Mouse (Mus musculus): ENCODE results near the gene Bora. TPM values are rescaled to one million over a fixed set of nuclear protein-coding genes. Genes with fewer than 3 reads are reported as not detected.

Bora gene
- total RNA-seq, 1 experiment = 18.0 TPM

DNA sequence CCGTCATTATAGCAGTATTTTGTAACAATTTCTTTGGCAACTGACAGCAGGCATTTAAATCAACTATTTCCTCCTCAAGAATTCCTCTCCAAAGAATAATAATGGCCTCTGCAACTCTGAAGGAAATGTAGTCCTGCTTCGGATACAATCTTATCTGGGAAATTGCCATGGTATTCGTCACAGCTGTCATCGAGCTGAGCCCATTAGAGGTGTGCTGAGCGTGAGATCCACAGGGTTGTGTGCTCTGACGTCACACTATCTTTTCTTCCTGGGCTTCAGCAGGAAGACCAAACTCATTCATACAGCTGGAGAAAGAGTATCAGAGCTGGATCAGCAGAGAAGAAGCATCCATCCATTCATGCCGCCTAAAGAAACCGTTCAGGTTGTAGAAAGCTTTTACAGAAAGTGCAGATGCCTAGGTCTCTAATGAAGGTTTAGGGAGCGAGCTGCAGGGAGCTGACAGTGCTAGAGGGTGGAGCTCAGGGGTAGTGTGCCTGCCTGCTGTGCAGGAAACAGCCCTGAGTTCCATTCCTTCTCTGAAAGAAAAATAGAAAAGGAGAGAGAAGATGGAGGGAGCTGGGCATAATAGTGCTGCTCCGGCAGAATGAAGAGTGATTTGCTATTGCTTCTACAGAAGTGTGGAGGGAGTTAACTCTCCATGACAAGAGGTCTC lies 26.8 kb upstream of the Bora start:
- H3K27ac ChIP-seq (ENCODE audit: insufficient read depth, low read depth, low read length, poor library complexity, severe bottlenecking) = no peak overlapping the region
- in situ Hi-C loops (cut with MboI; ENCODE audit: low sequenced_read_pairs in 2 of 2, unreplicated experiment in 2 of 2) = no loop called here

GRCm38 (mm10) chr14:99022346-99023086 lies 23.5 kb upstream of the Bora start:
- H3K9me3 ChIP-seq (ENCODE audit: control insufficient read depth, insufficient read depth, low read depth, low read length) = no peaks in the 10 kb centered on the region
- DNase-seq (ENCODE audit: low read depth, low spot score) = no peak
- H3K9ac ChIP-seq (ENCODE audit: insufficient read depth, low read depth, low read length, poor library complexity, severe bottlenecking) = no peak overlapping the region
- peaks cover 2 to 5% of the 10 kb centered on the region in 2 experiments; a peak in 2 of 4 replicates for H3K4me1 ChIP-seq (ENCODE audit: control insufficient read depth in 2 of 2, insufficient read depth in 2 of 2, low read length in 2 of 2, poor library complexity in 1 of 2)
- H3K36me3 ChIP-seq (ENCODE audit: control insufficient read depth, insufficient read depth, low read length, poor library complexity, severe bottlenecking) = no peaks in the 10 kb centered on the region
- TF ChIP-seq ZNF384 (IDR thresholded peaks at IDR 0.05; ENCODE audit: low read depth, low read length) = no peak
- no peak for TF ChIP-seq CHD2 (IDR thresholded peaks at IDR 0.05; ENCODE audit: low read depth, low read length)
- no peak for TF ChIP-seq MAFK (IDR thresholded peaks at IDR 0.05; ENCODE audit: insufficient read depth, low read depth, low read length)
- no peak for TF ChIP-seq HCFC1 (IDR thresholded peaks at IDR 0.05; ENCODE audit: borderline replicate concordance, insufficient read depth, low read length)
- no peak for TF ChIP-seq ZC3H11A (IDR thresholded peaks at IDR 0.05; ENCODE audit: borderline replicate concordance, low read depth, low read length)
- no peak overlapping the region for H3K27ac ChIP-seq (ENCODE audit: insufficient read depth, low read depth, low read length, poor library complexity, severe bottlenecking)
- in situ Hi-C loops (cut with MboI; ENCODE audit: low sequenced_read_pairs in 2 of 2, unreplicated experiment in 2 of 2) = no loop called here
- no peak overlapping the region for H3K4me3 ChIP-seq (ENCODE audit: insufficient read depth in 1 of 2, low read depth in 1 of 2, low read length in 2 of 2, poor library complexity in 1 of 2, severe bottlenecking in 1 of 2)

More for the DNA sequence above, 26.8 kb upstream of the Bora start:
- no peak for TF ChIP-seq ZNF384 (IDR thresholded peaks at IDR 0.05; ENCODE audit: low read depth, low read length)
- Histone ChIP-seq H3K9ac (ENCODE audit: insufficient read depth, low read depth, low read length, poor library complexity, severe bottlenecking) (no peak overlapping the region), H3K36me3 (ENCODE audit: control insufficient read depth, insufficient read depth, low read length, poor library complexity, severe bottlenecking) (no peaks in the 10 kb centered on the region), H3K4me3 (ENCODE audit: insufficient read depth in 1 of 2, low read depth in 1 of 2, low read length in 2 of 2, poor library complexity in 1 of 2, severe bottlenecking in 1 of 2) (no peak overlapping the region), H3K4me1 (ENCODE audit: control insufficient read depth in 2 of 2, insufficient read depth in 2 of 2, low read length in 2 of 2, poor library complexity in 1 of 2) (peaks cover 2 to 5% of the 10 kb centered on the region in 2 experiments; a peak in 2 of 4 replicates), H3K9me3 (ENCODE audit: control insufficient read depth, insufficient read depth, low read depth, low read length) (no peaks in the 10 kb centered on the region)
- DNase-seq (ENCODE audit: low read depth, low spot score) = no peak

- H3K4me1 ChIP-seq (ENCODE audit: control insufficient read depth in 2 of 2, insufficient read depth in 2 of 2, low read length in 2 of 2, poor library complexity in 1 of 2) = no peaks in the 10 kb centered on the region
- TF ChIP-seq CHD2 (IDR thresholded peaks at IDR 0.05; ENCODE audit: low read depth, low read length) = no peak
- no peak for TF ChIP-seq MAFK (IDR thresholded peaks at IDR 0.05; ENCODE audit: insufficient read depth, low read depth, low read length)
- no peak for TF ChIP-seq ZC3H11A (IDR thresholded peaks at IDR 0.05; ENCODE audit: borderline replicate concordance, low read depth, low read length)
- TF ChIP-seq ZNF384 (IDR thresholded peaks at IDR 0.05; ENCODE audit: low read depth, low read length) = no peak
- TF ChIP-seq HCFC1 (IDR thresholded peaks at IDR 0.05; ENCODE audit: borderline replicate concordance, insufficient read depth, low read length) = no peak
- no peak overlapping the region for H3K27ac ChIP-seq (ENCODE audit: insufficient read depth, low read depth, low read length, poor library complexity, severe bottlenecking)
- no peaks in the 10 kb centered on the region for H3K9me3 ChIP-seq (ENCODE audit: control insufficient read depth, insufficient read depth, low read depth, low read length)
- DNase-seq (ENCODE audit: low read depth, low spot score) = no peak
- H3K36me3 ChIP-seq (ENCODE audit: control insufficient read depth, insufficient read depth, low read length, poor library complexity, severe bottlenecking) = peaks cover 7% of the 10 kb centered on the region; the same call in 1 of the 2 replicates
- no peak overlapping the region for H3K4me3 ChIP-seq (ENCODE audit: insufficient read depth in 1 of 2, low read depth in 1 of 2, low read length in 2 of 2, poor library complexity in 1 of 2, severe bottlenecking in 1 of 2)
- in situ Hi-C loops (cut with MboI; ENCODE audit: low sequenced_read_pairs in 2 of 2, unreplicated experiment in 2 of 2) = no loop called here
- no peak overlapping the region for H3K9ac ChIP-seq (ENCODE audit: insufficient read depth, low read depth, low read length, poor library complexity, severe bottlenecking)
These were observed 16.0 kb upstream of the Bora start for GRCm38 (mm10) chr14:99029987-99030386.

- no peak for TF ChIP-seq HCFC1 (IDR thresholded peaks at IDR 0.05; ENCODE audit: borderline replicate concordance, insufficient read depth, low read length)
- no peak for TF ChIP-seq ZNF384 (IDR thresholded peaks at IDR 0.05; ENCODE audit: low read depth, low read length)
- TF ChIP-seq MAFK (IDR thresholded peaks at IDR 0.05; ENCODE audit: insufficient read depth, low read depth, low read length) = no peak
- TF ChIP-seq ZC3H11A (IDR thresholded peaks at IDR 0.05; ENCODE audit: borderline replicate concordance, low read depth, low read length) = no peak
- TF ChIP-seq CHD2 (IDR thresholded peaks at IDR 0.05; ENCODE audit: low read depth, low read length) = no peak
- no peaks in the 10 kb centered on the region for H3K4me1 ChIP-seq (ENCODE audit: control insufficient read depth in 2 of 2, insufficient read depth in 2 of 2, low read length in 2 of 2, poor library complexity in 1 of 2)
These were observed 14.6 kb upstream of the Bora start for GRCm38 (mm10) chr14:99031337-99031873.

More at GRCm38 (mm10) chr14:99031337-99031873, 14.6 kb upstream of the Bora start:
- no peak overlapping the region for H3K4me3 ChIP-seq (ENCODE audit: insufficient read depth in 1 of 2, low read depth in 1 of 2, low read length in 2 of 2, poor library complexity in 1 of 2, severe bottlenecking in 1 of 2)
- H3K9ac ChIP-seq (ENCODE audit: insufficient read depth, low read depth, low read length, poor library complexity, severe bottlenecking) = no peak overlapping the region
- H3K36me3 ChIP-seq (ENCODE audit: control insufficient read depth, insufficient read depth, low read length, poor library complexity, severe bottlenecking) = peaks cover 7% of the 10 kb centered on the region; the same call in 1 of the 2 replicates
- no peak overlapping the region for H3K27ac ChIP-seq (ENCODE audit: insufficient read depth, low read depth, low read length, poor library complexity, severe bottlenecking)
- no peak for DNase-seq (ENCODE audit: low read depth, low spot score)
- no peaks in the 10 kb centered on the region for H3K9me3 ChIP-seq (ENCODE audit: control insufficient read depth, insufficient read depth, low read depth, low read length)
- in situ Hi-C loops (cut with MboI; ENCODE audit: low sequenced_read_pairs in 2 of 2, unreplicated experiment in 2 of 2) = no loop called here

All from ES-E14 (cell line).